Mouse (Mus musculus) myocyte (in vitro differentiated cells): ENCODE measurements around the gene Zbtb34. TPM values are rescaled to one million over a fixed set of nuclear protein-coding genes. Genes with fewer than 3 reads are reported as not detected.
A peak's percentile ranks its signal among the peaks of the same experiment; 100 is the strongest.

Experiments
- H3K27me3 ChIP-seq: one replicate; pipeline ENCODE4 v1.6.1; 2011; ENCODE audit not compliant: control insufficient read depth, insufficient read depth, insufficient read length
- H3K36me3 ChIP-seq: one replicate; pipeline ENCODE4 v1.6.1; 2011; ENCODE audit not compliant: control insufficient read depth, insufficient read depth
- H3K4me2 ChIP-seq: one replicate; pipeline ENCODE4 v1.6.1; 2011; ENCODE audit warnings: low read depth, control low read depth
- H3K4me3 ChIP-seq: one replicate; pipeline ENCODE4 v1.5.1; 2011; ENCODE audit warnings: mild to moderate bottlenecking, control low read depth, moderate library complexity
- H3K79me2 ChIP-seq: one replicate; pipeline ENCODE4 v1.6.1; 2011; ENCODE audit not compliant: control insufficient read depth, insufficient read depth
- H3ac ChIP-seq: one replicate; pipeline ENCODE4 v1.6.1; 2011; ENCODE audit not compliant: control insufficient read depth, insufficient read length
- CEBPB ChIP-seq: IDR thresholded peaks from 2 replicates; pipeline ENCODE4 v1.6.1; 2011; ENCODE audit warnings: mild to moderate bottlenecking, moderate library complexity; ENCODE audit not compliant: poor library complexity, insufficient read depth, severe bottlenecking
- E2F4 ChIP-seq: IDR thresholded peaks from one replicate; pipeline ENCODE4 v1.6.1; 2011; ENCODE audit warnings: mild to moderate bottlenecking, control low read depth, moderate library complexity; ENCODE audit not compliant: insufficient read depth
- MAX ChIP-seq: IDR thresholded peaks from one replicate; pipeline ENCODE4 v1.6.1; 2011; ENCODE audit warnings: low read depth, mild to moderate bottlenecking, control low read depth
- MYOD1 ChIP-seq, 3 experiments: IDR thresholded peaks; one replicate each; pipeline ENCODE4 v1.6.1; 2011; ENCODE audit warnings: control low read depth in 2 of 3, low read depth in 2 of 3, mild to moderate bottlenecking in 2 of 3, moderate library complexity in 1 of 3; ENCODE audit not compliant: insufficient read length in 2 of 3, control insufficient read depth in 1 of 3
- MYOG ChIP-seq, 3 experiments: IDR thresholded peaks; one replicate each; pipeline ENCODE4 v1.6.1; 2011; ENCODE audit warnings: control low read depth in 2 of 3, low read depth in 2 of 3, mild to moderate bottlenecking in 2 of 3; ENCODE audit not compliant: insufficient read length in 2 of 3, control insufficient read depth in 1 of 3, insufficient read depth in 1 of 3
- POLR2A ChIP-seq: IDR thresholded peaks from one replicate; pipeline ENCODE4 v1.6.1; 2011; ENCODE audit warnings: low read depth, mild to moderate bottlenecking, control low read depth, moderate library complexity; ENCODE audit not compliant: insufficient read length
- POLR2AphosphoS2 ChIP-seq: IDR thresholded peaks from one replicate; pipeline ENCODE4 v1.6.1; 2011; ENCODE audit warnings: low read depth, control low read depth; ENCODE audit not compliant: insufficient read length
- REST ChIP-seq: IDR thresholded peaks from one replicate; pipeline ENCODE4 v1.6.1; 2011; ENCODE audit warnings: mild to moderate bottlenecking, control low read depth, moderate library complexity; ENCODE audit not compliant: insufficient read depth, insufficient read length
- SRF ChIP-seq: IDR thresholded peaks from one replicate; pipeline ENCODE4 v1.6.1; 2011; ENCODE audit warnings: low read depth; ENCODE audit not compliant: control insufficient read depth, insufficient read length
- TCF12 ChIP-seq: IDR thresholded peaks from one replicate; pipeline ENCODE4 v1.6.1; 2011; ENCODE audit warnings: mild to moderate bottlenecking, control low read depth; ENCODE audit not compliant: poor library complexity, insufficient read depth, severe bottlenecking
- TCF3 ChIP-seq: IDR thresholded peaks from one replicate; pipeline ENCODE4 v1.6.1; 2011; ENCODE audit warnings: low read depth, control low read depth; ENCODE audit not compliant: insufficient read length
- USF1 ChIP-seq: IDR thresholded peaks from one replicate; pipeline ENCODE4 v1.6.1; 2011; ENCODE audit warnings: low read depth, mild to moderate bottlenecking, control low read depth, moderate library complexity
- polyA plus RNA-seq: library from polyadenylated mRNA; unstranded; fragments of >200 nt; fragmentation: generic; extraction: Trizol; gene quantifications from one replicate; pipeline ENCODE4 v1.2.1, GENCODE M21; 2012; ENCODE audit warnings: missing spikeins

Zbtb34 gene
- polyA plus RNA-seq: 3.1 TPM

- Histone ChIP-seq H3K79me2 (peaks cover 19% of the 10 kb centered on the region), H3K27me3 (no peaks in the 10 kb centered on the region), H3ac (peak within 1 kb of the TSS; percentile 94), H3K4me3 (peak within 1 kb of the TSS; percentile 50), H3K36me3 (no peaks in the 10 kb centered on the region), H3K4me2 (peak within 1 kb of the TSS; percentile 96)
- no peak for TF ChIP-seq MAX
- TF ChIP-seq REST: no peak
- no peak for TF ChIP-seq SRF
- TF ChIP-seq CEBPB: no peak
- no peak for TF ChIP-seq TCF12
- TF ChIP-seq E2F4: no peak
- TF ChIP-seq POLR2A: peak; percentile 81
- peak; percentile 74 for TF ChIP-seq POLR2AphosphoS2
- TF ChIP-seq USF1: no peak
- TF ChIP-seq MYOG (IDR thresholded peaks at IDR 0.05; ENCODE audit: control insufficient read depth in 1 of 3, insufficient read depth in 1 of 3, insufficient read length in 2 of 3, low read depth in 2 of 3): peak in 1 of 3 experiments; percentile 1
- TF ChIP-seq MYOD1 (IDR thresholded peaks at IDR 0.05; ENCODE audit: control insufficient read depth in 1 of 3, insufficient read length in 2 of 3, low read depth in 2 of 3): no peak
- TF ChIP-seq TCF3: no peak
Observed at GRCm38 (mm10) chr2:33430771-33431699, at the start of gene Zbtb34. Gene Zbtb34 (minus strand): TSS chr2:33431324.

- TF ChIP-seq POLR2A (no peak), TCF12 (no peak)
- Histone ChIP-seq H3K4me2 (no peak overlapping the region), H3K79me2 (no peaks in the 10 kb centered on the region)
Observed at GRCm38 (mm10) chr2:33477961-33478755, 47.0 kb upstream of the Zbtb34 start.

GRCm38 (mm10) chr2:33475961-33476360 is 44.8 kb upstream of the Zbtb34 start:
- no peak for TF ChIP-seq MYOD1 (IDR thresholded peaks at IDR 0.05; ENCODE audit: control insufficient read depth in 1 of 3, insufficient read length in 2 of 3, low read depth in 2 of 3)
- TF ChIP-seq SRF: no peak
- no peak for TF ChIP-seq TCF12
- TF ChIP-seq USF1: no peak
- TF ChIP-seq TCF3: no peak
- TF ChIP-seq E2F4: no peak
- no peak for TF ChIP-seq MAX
- TF ChIP-seq POLR2A: no peak
- no peak for TF ChIP-seq POLR2AphosphoS2
- no peak for TF ChIP-seq MYOG (IDR thresholded peaks at IDR 0.05; ENCODE audit: control insufficient read depth in 1 of 3, insufficient read depth in 1 of 3, insufficient read length in 2 of 3, low read depth in 2 of 3)
- H3K4me3 ChIP-seq: no peak overlapping the region
- peaks cover 34% of the 10 kb centered on the region for H3K27me3 ChIP-seq
- no peaks in the 10 kb centered on the region for H3K36me3 ChIP-seq
- no peak overlapping the region for H3ac ChIP-seq
- H3K79me2 ChIP-seq: no peaks in the 10 kb centered on the region
- H3K4me2 ChIP-seq: no peak overlapping the region

More at GRCm38 (mm10) chr2:33477961-33478755, 47.0 kb upstream of the Zbtb34 start:
- Histone ChIP-seq H3K27me3 (peaks cover 40% of the 10 kb centered on the region), H3ac (no peak overlapping the region), H3K36me3 (no peaks in the 10 kb centered on the region), H3K4me3 (no peak overlapping the region)

- Histone ChIP-seq H3K79me2 (peaks cover 36% of the 10 kb centered on the region), H3K4me2 (peak within 1 kb of the TSS; percentile 91), H3K27me3 (peaks cover 10% of the 10 kb centered on the region), H3ac (peak within 1 kb of the TSS; percentile 68), H3K36me3 (peaks cover 12% of the 10 kb centered on the region), H3K4me3 (peak within 1 kb of the TSS; percentile 74)
- TF ChIP-seq USF1: no peak
- peak; percentile 89 for TF ChIP-seq POLR2A
- peak; percentile 80 for TF ChIP-seq POLR2AphosphoS2
- no peak for TF ChIP-seq MYOG (IDR thresholded peaks at IDR 0.05; ENCODE audit: control insufficient read depth in 1 of 3, insufficient read depth in 1 of 3, insufficient read length in 2 of 3, low read depth in 2 of 3)
- no peak for TF ChIP-seq CEBPB
- TF ChIP-seq MAX: peak; percentile 35
Observed at GRCm38 (mm10) chr2:33468466-33469097, 37.5 kb upstream of the Zbtb34 start, which contains the start of gene Zbtb43. Gene Zbtb43 (minus strand): TSS chr2:33468559.
